ENCODE assay signal across 17 mouse cellular contexts in genomic region chr13:73725315-73725714, GRCm38 (mm10). TPM values are rescaled to one million over a fixed set of nuclear protein-coding genes. Genes with fewer than 3 reads are reported as not detected.
DNase-seq lines count a peak whose midpoint lies in the region; ATAC-seq lines count a peak whose summit lies in the region.
"Had no signal": no experiment of that assay in that cellular context is flagged by ENCODE, and none has a peak within 500 bp of the region (broad histone marks: within the 10 kb centered on the region; RNA-seq: fewer than 3 reads in every experiment).

No protein-coding gene starts in this region.

- peak; percentile 21 to 23 for DNase-seq in spleen, postnatal 36 days (ENCODE audit: low spot score in 2 of 2)
- DNase-seq in spleen, postnatal 14 days (ENCODE audit: low spot score in 2 of 2): no peak
- DNase-seq in naive thymus-derived CD4-positive, alpha-beta T cell, adult 2 months (ENCODE audit: low read depth): peak; percentile 81
- peak; percentile 44 for DNase-seq in thymus, postnatal 4 days
- DNase-seq in adrenal gland, postnatal 14 days: no peak
- no peak for DNase-seq in urinary bladder, postnatal 36 days (ENCODE audit: low spot score in 2 of 2)
- no peak for DNase-seq in heart, postnatal 4 days
- DNase-seq: adrenal gland, adult 2 months; cerebellum, adult 11 months; cerebellum, postnatal 36 days; heart, adult 11 months; right cerebral cortex, postnatal 25 days had no signal

- ATAC-seq in granulocyte monocyte progenitor cell, adult 5-6 weeks (replicated peaks; ENCODE audit: poor library complexity, severe bottlenecking): peak; percentile 65
- ATAC-seq: forebrain, embryonic 16.5 days; lung, postnatal 0 days had no signal

RNA-seq across cellular contexts. Expression of gene Slc12a7, which starts 7.6 kb away (rescaled TPM):
- 3.6 and 8.3 TPM in 2 replicates for total RNA-seq in granulocyte monocyte progenitor cell, adult 5-6 weeks (2014; fragmentation: Nextera tagmentation)
- total RNA-seq in granulocyte monocyte progenitor cell, adult 5-6 weeks (2017): 3.0 and 3.7 TPM in 2 replicates
- total RNA-seq in adrenal gland, postnatal 14 days (2021): 32.3 and 34.2 TPM in 2 replicates
- total RNA-seq in heart, postnatal 4 days (2021): 100 to 1,000 TPM; 145 to 150 TPM

RNA-seq across cellular contexts. Expression of gene Slc6a19, which starts 20.6 kb away (rescaled TPM):
- not detected in 2 replicates for total RNA-seq in granulocyte monocyte progenitor cell, adult 5-6 weeks (2014; fragmentation: Nextera tagmentation)
- not detected in 2 replicates for total RNA-seq in granulocyte monocyte progenitor cell, adult 5-6 weeks (2017)
- total RNA-seq in adrenal gland, postnatal 14 days (2021): 0.37 and 0.98 TPM in 2 replicates
- not detected for total RNA-seq in heart, postnatal 4 days (2021)
- total RNA-seq: left cerebral cortex, adult 18-20 months had no signal

RNA-seq across cellular contexts. Expression of gene Slc6a18, which starts 47.5 kb away (rescaled TPM):
- total RNA-seq in granulocyte monocyte progenitor cell, adult 5-6 weeks (2014; fragmentation: Nextera tagmentation): not detected in 2 replicates
- not detected in 2 replicates for total RNA-seq in granulocyte monocyte progenitor cell, adult 5-6 weeks (2017)
- not detected in 2 replicates for total RNA-seq in adrenal gland, postnatal 14 days (2021)
- total RNA-seq in heart, postnatal 4 days (2021): not detected
- total RNA-seq: adrenal gland, adult 2 months; ES-E14; left cerebral cortex, adult 18-20 months had no signal

Comparison
In these comparisons a context has a peak if more than half of its experiments do, and no peak if none do; other contexts are left out.
1. DNase-seq: peak in spleen, postnatal 36 days (2 of 2), naive thymus-derived CD4-positive, alpha-beta T cell, adult 2 months (single experiment) and thymus, postnatal 4 days (single experiment); none in spleen, postnatal 14 days (0 of 2), adrenal gland, postnatal 14 days (single experiment), urinary bladder, postnatal 36 days (0 of 2) and heart, postnatal 4 days (single experiment).